Mouse (Mus musculus) kidney, adult 9 months (tissue): ENCODE measurements at regions not wholly inside any gene's neighbourhood (a gene's known extent, or its start where the extent isn't known, plus 50 kb on each side); places are given as distances from the start of the nearest gene placed in this dataset.

Experiments used
- DNase-seq: peaks from one replicate; pipeline ENCODE4 v3.0.0; 2022

DNA sequence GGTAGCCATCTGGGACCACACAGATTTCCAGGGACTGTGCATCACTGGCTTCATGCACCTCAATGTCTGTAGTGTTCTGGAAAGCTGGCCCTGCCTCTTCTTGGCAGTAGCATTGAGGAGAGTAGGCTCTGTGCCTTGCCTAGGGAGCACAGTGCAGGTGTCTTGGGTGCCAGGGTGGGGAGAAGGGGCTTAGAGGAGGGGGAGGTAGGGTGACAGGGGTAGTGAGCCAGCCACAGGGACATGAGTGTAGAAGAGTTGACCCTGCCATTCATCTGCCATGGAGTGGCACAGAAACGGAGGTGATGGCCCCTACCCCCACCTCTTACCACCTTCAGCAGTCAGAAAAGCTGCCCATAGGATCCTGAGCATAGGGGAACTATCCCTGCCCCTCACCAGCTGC lies 235.4 kb upstream of the Gli3 start:
- no peak for DNase-seq
